In genomic region chr14:57729364-57729763, GRCm38 (mm10) we compare ENCODE assay signal across 9 mouse cellular contexts. TPM values are rescaled to one million over a fixed set of nuclear protein-coding genes. Genes with fewer than 3 reads are reported as not detected.
DNase-seq lines count a peak whose midpoint lies in the region; ATAC-seq and TF ChIP-seq lines count a peak whose summit lies in the region.
"Had no signal": no experiment of that assay in that cellular context is flagged by ENCODE, and none has a peak within 500 bp of the region (broad histone marks: within the 10 kb centered on the region; RNA-seq: fewer than 3 reads in every experiment).

No protein-coding gene starts in this region.

- no peaks in the 10 kb centered on the region for H3K27me3 ChIP-seq in neural tube, embryonic 13.5 days
- no peaks in the 10 kb centered on the region for H3K27me3 ChIP-seq in liver, postnatal 0 days (ENCODE audit: insufficient read depth, low read length)
- no peaks in the 10 kb centered on the region for H3K27me3 ChIP-seq in midbrain, embryonic 16.5 days (ENCODE audit: control insufficient read depth, insufficient read depth, low read depth, low read length)

- peaks cover 40% of the 10 kb centered on the region for H3K4me1 ChIP-seq in neural tube, embryonic 13.5 days (replicated peaks)
- peaks cover 20% of the 10 kb centered on the region for H3K4me1 ChIP-seq in liver, postnatal 0 days (ENCODE audit: insufficient read depth)
- no peaks in the 10 kb centered on the region for H3K4me1 ChIP-seq in midbrain, embryonic 16.5 days (ENCODE audit: control insufficient read depth, insufficient read depth, low read length)

- TF ChIP-seq EP300 in liver, postnatal 0 days (IDR thresholded peaks at IDR 0.05; ENCODE audit: low read depth): no peak

- H3K9me3 ChIP-seq in neural tube, embryonic 13.5 days: no peaks in the 10 kb centered on the region
- H3K9me3 ChIP-seq in liver, postnatal 0 days (ENCODE audit: low read length): no peaks in the 10 kb centered on the region
- H3K9me3 ChIP-seq in midbrain, embryonic 16.5 days (replicated peaks; ENCODE audit: control insufficient read depth, low read length, poor library complexity, severe bottlenecking): no peaks in the 10 kb centered on the region

- 0 out of 2 replicates have a peak overlapping the region, but pooled peaks have one; percentile 49 for H3K9ac ChIP-seq in neural tube, embryonic 13.5 days
- H3K9ac ChIP-seq in liver, postnatal 0 days (replicated peaks): no peak overlapping the region
- no peak overlapping the region for H3K9ac ChIP-seq in midbrain, embryonic 16.5 days (ENCODE audit: low read depth, low read length)

- no peak overlapping the region for H3K4me2 ChIP-seq in neural tube, embryonic 13.5 days
- H3K4me2 ChIP-seq in liver, postnatal 0 days (ENCODE audit: low read depth, low read length): peak overlapping the region; percentile 26; the same call in 1 of the 2 replicates
- H3K4me2 ChIP-seq in midbrain, embryonic 16.5 days (ENCODE audit: low read length): no peak overlapping the region

- peak; percentile 47 to 70 for DNase-seq in heart, adult 9 months (ENCODE audit: low spot score in 2 of 2)
- no peak for DNase-seq in heart, postnatal 14 days
- DNase-seq in neural tube, embryonic 10.5 days (ENCODE audit: extremely low spot score, low spot score): no peak
- DNase-seq in liver, postnatal 0 days: no peak
- DNase-seq in thymus, postnatal 14 days: peak; percentile 34
- no peak for DNase-seq in frontal cortex, adult 2 months (ENCODE audit: extremely low spot score in 1 of 2, low spot score in 1 of 2)

- TF ChIP-seq CTCF in liver, postnatal 0 days (IDR thresholded peaks at IDR 0.05; ENCODE audit: low read depth): no peak

- peaks cover 7% of the 10 kb centered on the region; the same call in 1 of the 2 replicates for H3K36me3 ChIP-seq in neural tube, embryonic 13.5 days
- H3K36me3 ChIP-seq in liver, postnatal 0 days (replicated peaks; ENCODE audit: insufficient read depth, low read length): peaks cover 11% of the 10 kb centered on the region; the same call in 1 of the 2 replicates
- no peaks in the 10 kb centered on the region for H3K36me3 ChIP-seq in midbrain, embryonic 16.5 days (ENCODE audit: control insufficient read depth, insufficient read depth, low read length)

- intact Hi-C loops in heart, postnatal 14 days (cut with DNase I): no loop called here

- ATAC-seq in neural tube, embryonic 13.5 days (ENCODE audit: low read depth): no peak
- no peak for ATAC-seq in liver, postnatal 0 days
- no peak for ATAC-seq in midbrain, embryonic 16.5 days

- WGBS in neural tube, embryonic 13.5 days: 73% methylated on average over 8 of the region's 8 CpGs
- WGBS in liver, postnatal 0 days (ENCODE audit: insufficient replicate concordance): 40% methylated on average over 8 of the region's 8 CpGs
- WGBS in midbrain, embryonic 16.5 days: 87% methylated on average over 8 of the region's 8 CpGs

- H3K27ac ChIP-seq in neural tube, embryonic 13.5 days (replicated peaks): peak overlapping the region; percentile 81
- H3K27ac ChIP-seq in liver, postnatal 0 days (ENCODE audit: low read depth): peak overlapping the region; percentile 13
- H3K27ac ChIP-seq in midbrain, embryonic 16.5 days (ENCODE audit: low read length): no peak overlapping the region

- H3K4me3 ChIP-seq in neural tube, embryonic 13.5 days: no peak overlapping the region
- H3K4me3 ChIP-seq in liver, postnatal 0 days (ENCODE audit: low read depth, low read length): no peak overlapping the region
- no peak overlapping the region for H3K4me3 ChIP-seq in midbrain, embryonic 16.5 days (ENCODE audit: low read depth, low read length)

RNA-seq across cellular contexts. Expression of gene Gm49361, which starts 16.5 kb away (rescaled TPM):
- 1 to 10 TPM in 1 of 2 experiments, under 1 TPM in 1; 0.15 to 1.6 TPM for total RNA-seq in heart, postnatal 14 days (2021)
- not detected in 2 replicates for polyA plus RNA-seq in neural tube, embryonic 13.5 days (2015; fragmentation: Nextera tagmentation; extraction: Ambion mirVana)
- not detected in 2 replicates for polyA plus RNA-seq in liver, postnatal 0 days (2015; fragmentation: Nextera tagmentation; extraction: Ambion mirVana)
- not detected in 2 replicates for polyA plus RNA-seq in frontal cortex, adult 2 months (2012; rRNA removed)
- not detected in 2 replicates for polyA plus RNA-seq in midbrain, embryonic 16.5 days (2015; fragmentation: Nextera tagmentation; extraction: Ambion mirVana)
- polyA plus RNA-seq: large intestine, adult 2 months had no signal

RNA-seq across cellular contexts. Expression of gene Lats2, which starts 28.8 kb away (rescaled TPM):
- total RNA-seq in heart, postnatal 14 days (2021): 10 to 100 TPM; 39.5 to 40.1 TPM
- polyA plus RNA-seq in neural tube, embryonic 13.5 days (2015; fragmentation: Nextera tagmentation; extraction: Ambion mirVana): 10.8 and 11.2 TPM in 2 replicates
- polyA plus RNA-seq in liver, postnatal 0 days (2015; fragmentation: Nextera tagmentation; extraction: Ambion mirVana): 4.7 and 4.9 TPM in 2 replicates
- polyA plus RNA-seq in frontal cortex, adult 2 months (2012; rRNA removed): 14.7 and 15.3 TPM in 2 replicates
- 5.2 and 5.5 TPM in 2 replicates for polyA plus RNA-seq in midbrain, embryonic 16.5 days (2015; fragmentation: Nextera tagmentation; extraction: Ambion mirVana)

Comparison
In these comparisons a context has a peak if more than half of its experiments do, and no peak if none do; other contexts are left out.
1. DNase-seq: peak in heart, adult 9 months (2 of 2) and thymus, postnatal 14 days (single experiment); none in heart, postnatal 14 days (0 of 2), neural tube, embryonic 10.5 days (single experiment), liver, postnatal 0 days (single experiment) and frontal cortex, adult 2 months (0 of 2).